Mouse (Mus musculus): Measurements from ENCODE around the gene Sept6.
"Not testable (repeated sequence)": the region's sequence is repeated elsewhere in the genome, so short reads cannot be mapped to it uniquely, and the experiment has no call there.

The Sept6 gene

GRCm38 (mm10) chrX:36971156-36971555, 20.4 kb downstream of the Sept6 start:
- DNase-seq (ENCODE audit: low spot score in 2 of 2) = no peak

- DNase-seq (ENCODE audit: low spot score in 2 of 2) = no peak
These were observed 22.1 kb downstream of the Sept6 start for GRCm38 (mm10) chrX:36969501-36969900.

- DNase-seq (ENCODE audit: low spot score in 2 of 2) = no peak
These were observed 34.9 kb downstream of the Sept6 start for GRCm38 (mm10) chrX:36956674-36957073.

- DNase-seq (ENCODE audit: low spot score in 2 of 2) = no peak
These were observed 50.5 kb downstream of the Sept6 start for GRCm38 (mm10) chrX:36941106-36941505.

- no peak for DNase-seq (ENCODE audit: low spot score in 2 of 2)
These were observed 51.7 kb downstream of the Sept6 start for GRCm38 (mm10) chrX:36939806-36940413.

GRCm38 (mm10) chrX:36935326-36935966, 56.1 kb downstream of the Sept6 start:
- no peak for DNase-seq (ENCODE audit: low spot score in 2 of 2)

GRCm38 (mm10) chrX:36930574-36930973, 61.0 kb downstream of the Sept6 start:
- no peak for DNase-seq (ENCODE audit: low spot score in 2 of 2)

GRCm38 (mm10) chrX:36929694-36930093, 61.9 kb downstream of the Sept6 start:
- DNase-seq (ENCODE audit: low spot score in 2 of 2) = no peak

- DNase-seq (ENCODE audit: low spot score in 2 of 2) = peak in 1 of 2 experiments; percentile 24
These were observed 62.8 kb downstream of the Sept6 start for GRCm38 (mm10) chrX:36928791-36929190.

GRCm38 (mm10) chrX:36921346-36921745, 70.2 kb downstream of the Sept6 start:
- no peak for DNase-seq (ENCODE audit: low spot score in 2 of 2)

GRCm38 (mm10) chrX:36917749-36918148, 73.8 kb downstream of the Sept6 start:
- no peak for DNase-seq (ENCODE audit: low spot score in 2 of 2)

- DNase-seq (ENCODE audit: low spot score in 2 of 2) = peak; percentile 37 to 58
These were observed 80.3 kb downstream of the Sept6 start for GRCm38 (mm10) chrX:36911343-36911742.

GRCm38 (mm10) chrX:36906539-36906938, 85.1 kb downstream of the Sept6 start:
- DNase-seq (ENCODE audit: low spot score in 2 of 2) = no peak

GRCm38 (mm10) chrX:36903115-36903768, 88.4 kb downstream of the Sept6 start:
- peak; percentile 96 for DNase-seq (ENCODE audit: low spot score in 2 of 2)

- peak; percentile 59 to 67 for DNase-seq (ENCODE audit: low spot score in 2 of 2)
These were observed 89.1 kb downstream of the Sept6 start, which contains the start of gene Nkrf for GRCm38 (mm10) chrX:36902321-36903114. TSS of gene Nkrf (minus strand) at chrX:36902899.

- no peak for DNase-seq (ENCODE audit: low spot score in 2 of 2)
These were observed 89.9 kb downstream of the Sept6 start for GRCm38 (mm10) chrX:36901655-36902054.

GRCm38 (mm10) chrX:36898931-36899330, 92.7 kb downstream of the Sept6 start:
- not testable (repeated sequence) for DNase-seq (ENCODE audit: low spot score in 2 of 2)

GRCm38 (mm10) chrX:36884719-36885118, 106.9 kb downstream of the Sept6 start:
- DNase-seq (ENCODE audit: low spot score in 2 of 2) = no peak

- no peak for DNase-seq (ENCODE audit: low spot score in 2 of 2)
These were observed 116.9 kb downstream of the Sept6 start for GRCm38 (mm10) chrX:36874704-36875128.

GRCm38 (mm10) chrX:36874178-36874696, 117.4 kb downstream of the Sept6 start:
- peak; percentile 86 to 89 for DNase-seq (ENCODE audit: low spot score in 2 of 2)

GRCm38 (mm10) chrX:36873765-36874164, 117.8 kb downstream of the Sept6 start, which contains the start of the genes Ube2a and C330007P06Rik:
TSS of gene Ube2a (plus strand) at chrX:36873900.
TSS of gene C330007P06Rik (minus strand) at chrX:36874111.
- DNase-seq (ENCODE audit: low spot score in 2 of 2) = no peak

GRCm38 (mm10) chrX:36870372-36870771, 121.2 kb downstream of the Sept6 start:
- no peak for DNase-seq (ENCODE audit: low spot score in 2 of 2)

All from right cerebral cortex, postnatal 10 days (tissue).